16 mouse cellular contexts compared by ENCODE assay signal in genomic region chr2:173810036-173810850, GRCm38 (mm10).
A peak's percentile ranks its signal among the peaks of the same experiment; 100 is the strongest.
DNase-seq lines count a peak whose midpoint lies in the region; ATAC-seq and TF ChIP-seq lines count a peak whose summit lies in the region.
"Had no signal": no experiment of that assay in that cellular context is flagged by ENCODE, and none has a peak within 500 bp of the region (broad histone marks: within the 10 kb centered on the region; RNA-seq: fewer than 3 reads in every experiment).

No protein-coding gene starts in this region.

- ATAC-seq in forebrain, embryonic 16.5 days, result peak; percentile 26; the same call in 1 of the 2 replicates
- peak; percentile 15; the same call in 1 of the 2 replicates for ATAC-seq in intestine, embryonic 15.5 days

- no peak for DNase-seq in forebrain, embryonic 10.5 days (ENCODE audit: extremely low spot score, low spot score)
- peak; percentile 45 for DNase-seq in brain, embryonic 14.5 days (ENCODE audit: low read depth)
- peak; percentile 37 to 76 for DNase-seq in gastrocnemius, postnatal 4 days (ENCODE audit: low spot score in 2 of 2)
- no peak for DNase-seq in cerebellum, postnatal 4 days (ENCODE audit: low spot score in 2 of 2)
- no peak for DNase-seq in layer of hippocampus, adult 8-10 months (ENCODE audit: low spot score in 2 of 2)
- DNase-seq in neural tube, embryonic 10.5 days (ENCODE audit: extremely low spot score, low spot score), result no peak
- DNase-seq: cerebellum, postnatal 14 days; lung, adult 2 months; right cerebral cortex, postnatal 14 days had no signal

- no peaks in the 10 kb centered on the region for H3K36me3 ChIP-seq in forebrain, embryonic 16.5 days (ENCODE audit: control insufficient read depth, insufficient read depth)
- H3K36me3 ChIP-seq in forebrain, embryonic 10.5 days (replicated peaks), result no peaks in the 10 kb centered on the region
- no peaks in the 10 kb centered on the region for H3K36me3 ChIP-seq in intestine, embryonic 15.5 days
- H3K36me3 ChIP-seq: embryonic facial prominence, embryonic 13.5 days; G1E; hindbrain, embryonic 15.5 days; limb, embryonic 12.5 days had no signal

- H3K9ac ChIP-seq in forebrain, embryonic 16.5 days (replicated peaks; ENCODE audit: low read depth, low read length), result no peak overlapping the region
- H3K9ac ChIP-seq in intestine, embryonic 15.5 days, result no peak overlapping the region
- H3K9ac ChIP-seq: embryonic facial prominence, embryonic 13.5 days; hindbrain, embryonic 15.5 days; limb, embryonic 12.5 days had no signal

- no peak overlapping the region for H3K4me3 ChIP-seq in forebrain, embryonic 16.5 days (replicated peaks; ENCODE audit: low read length)
- no peak overlapping the region for H3K4me3 ChIP-seq in forebrain, embryonic 10.5 days
- H3K4me3 ChIP-seq in intestine, embryonic 15.5 days (replicated peaks), result no peak overlapping the region
- H3K4me3 ChIP-seq: embryonic facial prominence, embryonic 13.5 days; hindbrain, embryonic 15.5 days; limb, embryonic 12.5 days had no signal

- H3K9me3 ChIP-seq in forebrain, embryonic 16.5 days (ENCODE audit: control insufficient read depth, low read length), result no peaks in the 10 kb centered on the region
- H3K9me3 ChIP-seq in forebrain, embryonic 10.5 days, result no peaks in the 10 kb centered on the region
- H3K9me3 ChIP-seq in intestine, embryonic 15.5 days, result no peaks in the 10 kb centered on the region
- H3K9me3 ChIP-seq: embryonic facial prominence, embryonic 13.5 days; hindbrain, embryonic 15.5 days; limb, embryonic 12.5 days had no signal

- no peak overlapping the region for H3K27ac ChIP-seq in forebrain, embryonic 16.5 days (ENCODE audit: low read length)
- H3K27ac ChIP-seq in forebrain, embryonic 10.5 days, result no peak overlapping the region
- no peak overlapping the region for H3K27ac ChIP-seq in intestine, embryonic 15.5 days
- H3K27ac ChIP-seq: embryonic facial prominence, embryonic 13.5 days; hindbrain, embryonic 15.5 days; kidney, postnatal 0 days; limb, embryonic 12.5 days had no signal

- WGBS in forebrain, embryonic 16.5 days, result 56% methylated on average over 15 of the region's 15 CpGs
- 87% methylated on average over 15 of the region's 15 CpGs for WGBS in forebrain, embryonic 10.5 days
- 61% methylated on average over 15 of the region's 15 CpGs for WGBS in intestine, embryonic 15.5 days

- no peak overlapping the region for H3K4me2 ChIP-seq in forebrain, embryonic 16.5 days (ENCODE audit: low read length)
- H3K4me2 ChIP-seq in intestine, embryonic 15.5 days (replicated peaks), result no peak overlapping the region
- H3K4me2 ChIP-seq: embryonic facial prominence, embryonic 13.5 days; hindbrain, embryonic 15.5 days; limb, embryonic 12.5 days had no signal

- H3K4me1 ChIP-seq in forebrain, embryonic 16.5 days (replicated peaks; ENCODE audit: control insufficient read depth, insufficient read depth, low read length), result no peaks in the 10 kb centered on the region
- no peaks in the 10 kb centered on the region for H3K4me1 ChIP-seq in forebrain, embryonic 10.5 days
- no peaks in the 10 kb centered on the region for H3K4me1 ChIP-seq in intestine, embryonic 15.5 days (replicated peaks)
- H3K4me1 ChIP-seq: embryonic facial prominence, embryonic 13.5 days; hindbrain, embryonic 15.5 days; limb, embryonic 12.5 days had no signal

- TF ChIP-seq CTCF in brain, embryonic 14.5 days (IDR thresholded peaks at IDR 0.05; ENCODE audit: borderline replicate concordance, extremely low read depth, insufficient read depth, insufficient read length), result no peak

- no peaks in the 10 kb centered on the region for H3K27me3 ChIP-seq in forebrain, embryonic 16.5 days (replicated peaks; ENCODE audit: control insufficient read depth, insufficient read depth, low read length)
- H3K27me3 ChIP-seq in forebrain, embryonic 10.5 days (ENCODE audit: poor library complexity, severe bottlenecking), result no peaks in the 10 kb centered on the region
- no peaks in the 10 kb centered on the region for H3K27me3 ChIP-seq in intestine, embryonic 15.5 days (replicated peaks)
- H3K27me3 ChIP-seq: embryonic facial prominence, embryonic 13.5 days; hindbrain, embryonic 15.5 days; limb, embryonic 12.5 days had no signal

- no peak for TF ChIP-seq POLR2A in brain, embryonic 14.5 days (IDR thresholded peaks at IDR 0.05; ENCODE audit: borderline replicate concordance, extremely low read depth, insufficient read depth, insufficient read length, poor library complexity, severe bottlenecking)

Comparison
In these comparisons a context has a peak if more than half of its experiments do, and no peak if none do; other contexts are left out.
1. DNase-seq: peak in brain, embryonic 14.5 days (single experiment) and gastrocnemius, postnatal 4 days (2 of 2); none in forebrain, embryonic 10.5 days (single experiment), cerebellum, postnatal 4 days (0 of 2), layer of hippocampus, adult 8-10 months (0 of 2) and neural tube, embryonic 10.5 days (single experiment).